Mouse (Mus musculus): ENCODE results near the gene Ccdc3.

DNA sequence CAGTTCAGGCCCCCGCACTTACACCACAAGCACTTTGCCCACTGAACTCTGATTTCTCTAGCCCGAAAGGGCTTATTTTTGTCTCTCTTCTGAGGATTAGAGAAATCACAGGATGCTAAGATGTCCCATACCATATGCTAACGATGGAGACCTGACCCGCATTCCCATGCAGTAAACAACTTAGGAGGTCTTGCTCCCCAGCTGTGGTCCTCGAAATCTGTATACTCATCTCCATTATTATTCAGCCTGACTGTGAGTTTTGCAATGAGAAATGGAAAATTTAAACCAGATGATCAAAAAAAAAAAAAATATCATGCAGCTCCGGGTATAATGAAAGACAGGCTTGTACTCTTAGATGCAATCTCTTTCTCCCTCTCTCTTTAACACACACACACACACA, 38.4 kb upstream of the Ccdc3 start:
- TF ChIP-seq POLR2A (IDR thresholded peaks at IDR 0.05; ENCODE audit: low read depth, low read length) (no peak), CTCF (IDR thresholded peaks at IDR 0.05; ENCODE audit: extremely low read depth, insufficient read length, insufficient replicate concordance, low read depth, low read length) (no peak)
